Mouse (Mus musculus) kidney, postnatal 0 days (tissue): ENCODE data around the gene Gm10392. TPM values are rescaled to one million over a fixed set of nuclear protein-coding genes. Genes with fewer than 3 reads are reported as not detected.

ENCODE experiments used
- ATAC-seq: fragments of 200-750 bp; cut with Nextera tagmentation; replicated peaks from 2 replicates; pipeline ENCODE4 v1.8.0; 2017; ENCODE audit warnings: low read depth, moderate number of reproducible peaks, moderate TSS enrichment, moderate library complexity; ENCODE audit not compliant: low FRiP score
- DNase-seq: peaks from one replicate; pipeline ENCODE4 v3.0.0-alpha.2; 2016; ENCODE audit warnings: low spot score
- H3K27ac ChIP-seq: fragments of 300-500 bp; sonication (generic); 2 replicates; pipeline ENCODE4 v1.5.1; 2014; ENCODE audit warnings: mild to moderate bottlenecking
- H3K27me3 ChIP-seq: fragments of 300-500 bp; sonication (generic); 2 replicates; pipeline ENCODE4 v1.6.1; 2014; ENCODE audit warnings: low read length, mixed read lengths; ENCODE audit not compliant: insufficient read depth
- H3K36me3 ChIP-seq: fragments of 300-500 bp; sonication (generic); 2 replicates; pipeline ENCODE4 v1.6.1; 2014; ENCODE audit warnings: low read length, mixed read lengths; ENCODE audit not compliant: insufficient read depth
- H3K4me1 ChIP-seq: fragments of 300-500 bp; sonication (generic); replicated peaks from 2 replicates; pipeline ENCODE4 v1.6.1; 2014; ENCODE audit warnings: antibody characterized with exemption, low read length, mixed read lengths; ENCODE audit not compliant: insufficient read depth
- H3K4me2 ChIP-seq: fragments of 300-500 bp; sonication (generic); 2 replicates; pipeline ENCODE4 v1.6.1; 2014; ENCODE audit warnings: mild to moderate bottlenecking, low read length, moderate library complexity, mixed read lengths
- H3K4me3 ChIP-seq: fragments of 300-500 bp; sonication (generic); replicated peaks from 2 replicates; pipeline ENCODE4 v1.5.1; 2014; ENCODE audit warnings: low read depth, low read length
- H3K9ac ChIP-seq: fragments of 300-500 bp; sonication (generic); 2 replicates; pipeline ENCODE4 v1.6.1; 2014; ENCODE audit warnings: low read depth, low read length
- H3K9me3 ChIP-seq: fragments of 300-500 bp; sonication (generic); replicated peaks from 2 replicates; pipeline ENCODE4 v1.6.1; 2016; ENCODE audit warnings: low read length, inconsistent platforms, mixed read lengths
- CTCF ChIP-seq: IDR thresholded peaks from 2 replicates; pipeline ENCODE4 v1.5.1; 2016; ENCODE audit warnings: antibody characterized with exemption, low read depth, mild to moderate bottlenecking, moderate library complexity
- WGBS: fragments of 180-500 bp; shearing (Covaris S2); extraction: QIAGEN DNeasy Blood & Tissue Kit; methylation state at CpG from one replicate; pipeline ENCODE4 v1.1.7; 2014; 5-methylcytosine and 5-hydroxymethylcytosine counted together
- polyA plus RNA-seq: library from polyadenylated mRNA; unstranded; fragments of >200 nt; fragmentation: Nextera tagmentation; extraction: Ambion mirVana; gene quantifications from 2 replicates; pipeline ENCODE4 v1.2.1, GENCODE M21; 2015

The Gm10392 gene
- polyA plus RNA-seq, 1 experiment from 2014 or later = not detected

GRCm38 (mm10) chr11:77498261-77499139 lies 20.5 kb downstream of the Gm10392 start:
- Histone ChIP-seq H3K4me3 (no peak overlapping the region), H3K4me1 (peaks cover 31% of the 10 kb centered on the region), H3K36me3 (peaks cover 33% of the 10 kb centered on the region), H3K4me2 (no peak overlapping the region), H3K27me3 (no peaks in the 10 kb centered on the region), H3K9ac (no peak overlapping the region), H3K27ac (peak overlapping the region; percentile 87), H3K9me3 (no peaks in the 10 kb centered on the region)
- 81% methylated on average over 12 of the region's 12 CpGs for WGBS
- no peak for ATAC-seq
- DNase-seq = no peak
- TF ChIP-seq CTCF = no peak

GRCm38 (mm10) chr11:77497851-77498250 lies 21.1 kb downstream of the Gm10392 start:
- 62% methylated on average over 4 of the region's 4 CpGs for WGBS
- Histone ChIP-seq H3K9me3 (no peaks in the 10 kb centered on the region), H3K4me3 (no peak overlapping the region), H3K27ac (peak overlapping the region; percentile 87), H3K4me2 (no peak overlapping the region), H3K9ac (no peak overlapping the region), H3K36me3 (peaks cover 26% of the 10 kb centered on the region), H3K27me3 (no peaks in the 10 kb centered on the region), H3K4me1 (peaks cover 31% of the 10 kb centered on the region)
- TF ChIP-seq CTCF = no peak
- ATAC-seq = no peak
- peak; percentile 47 for DNase-seq

GRCm38 (mm10) chr11:77497341-77497756 lies 21.6 kb downstream of the Gm10392 start:
- peak overlapping the region; percentile 19 for H3K4me2 ChIP-seq
- H3K4me1 ChIP-seq = peaks cover 32% of the 10 kb centered on the region
- H3K27ac ChIP-seq = peak overlapping the region; percentile 87
- TF ChIP-seq CTCF = peak; percentile 67
- ATAC-seq (no peak), DNase-seq (peak; percentile 81)
- H3K4me3 ChIP-seq = no peak overlapping the region
- no peak overlapping the region for H3K9ac ChIP-seq
- no peaks in the 10 kb centered on the region for H3K9me3 ChIP-seq
- H3K27me3 ChIP-seq = no peaks in the 10 kb centered on the region
- 24% methylated on average over 6 of the region's 6 CpGs for WGBS
- H3K36me3 ChIP-seq = peaks cover 22% of the 10 kb centered on the region

- Histone ChIP-seq H3K27me3 (no peaks in the 10 kb centered on the region), H3K4me3 (no peak overlapping the region), H3K9ac (no peak overlapping the region), H3K36me3 (peaks cover 13% of the 10 kb centered on the region), H3K4me2 (peak overlapping the region; percentile 95; the same call in 1 of the 2 replicates), H3K9me3 (no peaks in the 10 kb centered on the region), H3K27ac (peak overlapping the region; percentile 54; the same call in 1 of the 2 replicates), H3K4me1 (peaks cover 44% of the 10 kb centered on the region)
- no peak for TF ChIP-seq CTCF
- ATAC-seq (no peak), DNase-seq (no peak)
Measured at GRCm38 (mm10) chr11:77495507-77495906, 23.5 kb downstream of the Gm10392 start.

- no peak for TF ChIP-seq CTCF
- no peaks in the 10 kb centered on the region for H3K9me3 ChIP-seq
- H3K27ac ChIP-seq = peak overlapping the region; percentile 95; the same call in 1 of the 2 replicates
- peaks cover 49% of the 10 kb centered on the region for H3K4me1 ChIP-seq
- peak overlapping the region; percentile 95 for H3K4me2 ChIP-seq
- no peak for ATAC-seq
- H3K36me3 ChIP-seq = peaks cover 6% of the 10 kb centered on the region; the same call in 1 of the 2 replicates
- DNase-seq = no peak
- H3K4me3 ChIP-seq = no peak overlapping the region
- 52% methylated on average over 6 of the region's 6 CpGs for whole genome bisulfite sequencing
- no peaks in the 10 kb centered on the region for H3K27me3 ChIP-seq
- peak overlapping the region; percentile 95 for H3K9ac ChIP-seq
Measured at GRCm38 (mm10) chr11:77494782-77495181, 24.2 kb downstream of the Gm10392 start.

GRCm38 (mm10) chr11:77494344-77494676 lies 24.7 kb downstream of the Gm10392 start:
- 22% methylated on average over 4 of the region's 4 CpGs for WGBS
- Histone ChIP-seq H3K9ac (peak overlapping the region; percentile 95), H3K4me3 (peak overlapping the region; percentile 91), H3K4me1 (peaks cover 49% of the 10 kb centered on the region), H3K27me3 (no peaks in the 10 kb centered on the region), H3K36me3 (peaks cover 2% of the 10 kb centered on the region; the same call in 1 of the 2 replicates), H3K4me2 (peak overlapping the region; percentile 95), H3K9me3 (no peaks in the 10 kb centered on the region), H3K27ac (peak overlapping the region; percentile 95)
- no peak for TF ChIP-seq CTCF
- no peak for DNase-seq
- ATAC-seq = no peak
